Mouse (Mus musculus) brain, adult 10 weeks (tissue): ENCODE results near the gene Krtap5-3. TPM values are rescaled to one million over a fixed set of nuclear protein-coding genes. Genes with fewer than 3 reads are reported as not detected.

Experiments used
- polyA plus RNA-seq: library from polyadenylated mRNA; stranded (reverse); fragments of 350-450 nt; fragmentation: Illumina TruSeq; extraction: RNeasy Lipid Tissue Mini Kit (QIAGEN cat#74804); gene quantifications from one replicate; pipeline ENCODE4 v1.2.3, GENCODE M21; 2015; ENCODE audit warnings: low read depth, low replicate concordance

The Krtap5-3 gene
- not detected for polyA plus RNA-seq

GRCm38 (mm10) chr7:142201064-142201463 is at the start of gene Krtap5-3:
Gene Krtap5-3 (plus strand): TSS chr7:142201364.

GRCm38 (mm10) chr7:142157013-142157412 is 44.2 kb upstream of the Krtap5-3 start, which contains the start of gene Gm29735:
Gene Gm29735 (minus strand): TSS chr7:142157113.

GRCm38 (mm10) chr7:142165639-142166038 is 35.5 kb upstream of the Krtap5-3 start, which contains the start of gene Gm4553:
Gene Gm4553 (minus strand): TSS chr7:142165739.

GRCm38 (mm10) chr7:142175905-142176304 is 25.3 kb upstream of the Krtap5-3 start, which contains the start of gene Krtap5-2:
Gene Krtap5-2 (minus strand): TSS chr7:142176005.

GRCm38 (mm10) chr7:142190289-142190688 is 10.9 kb upstream of the Krtap5-3 start, which contains the start of gene Gm10153:
Gene Gm10153 (minus strand): TSS chr7:142190389.

GRCm38 (mm10) chr7:142211559-142211958 is 10.4 kb downstream of the Krtap5-3 start, which contains the start of gene Gm7579:
Gene Gm7579 (plus strand): TSS chr7:142211859.

GRCm38 (mm10) chr7:142229871-142230270 is 28.7 kb downstream of the Krtap5-3 start, which contains the start of gene Krtap5-5:
Gene Krtap5-5 (minus strand): TSS chr7:142229971.

GRCm38 (mm10) chr7:142240978-142241377 is 39.8 kb downstream of the Krtap5-3 start, which contains the start of gene Gm40460:
Gene Gm40460 (minus strand): TSS chr7:142241078.

Other genes starting within 250 kb of the Krtap5-3 start
- gene Mob2, start 140.3 kb upstream of the Krtap5-3 start, polyA plus RNA-seq: 41.2 TPM
- gene Dusp8, start 105.5 kb upstream of the Krtap5-3 start, polyA plus RNA-seq: 63.5 TPM
- gene Gm45618, start 80.6 kb upstream of the Krtap5-3 start, polyA plus RNA-seq: not detected
- gene Gm39115, start 65.3 kb upstream of the Krtap5-3 start, polyA plus RNA-seq: not detected
- gene Gm45337, start 56.8 kb upstream of the Krtap5-3 start, polyA plus RNA-seq: not detected
- not detected for gene Gm29735, start 44.3 kb upstream of the Krtap5-3 start, polyA plus RNA-seq
- not detected for gene Gm4553, start 35.6 kb upstream of the Krtap5-3 start, polyA plus RNA-seq
- gene Krtap5-2, start 25.4 kb upstream of the Krtap5-3 start, polyA plus RNA-seq: not detected
- not detected for gene Gm10153, start 11.0 kb upstream of the Krtap5-3 start, polyA plus RNA-seq
- gene Gm7579, start 10.5 kb downstream of the Krtap5-3 start, polyA plus RNA-seq: not detected
- gene Krtap5-5, start 28.6 kb downstream of the Krtap5-3 start, polyA plus RNA-seq: not detected
- gene Gm40460, start 39.7 kb downstream of the Krtap5-3 start, polyA plus RNA-seq: not detected
- not detected for gene Gm2431, start 57.0 kb downstream of the Krtap5-3 start, polyA plus RNA-seq
- gene Gm4559, start 73.0 kb downstream of the Krtap5-3 start, polyA plus RNA-seq: not detected
- gene Krtap5-1, start 95.8 kb downstream of the Krtap5-3 start, polyA plus RNA-seq: not detected
- not detected for gene Krtap5-4, start 102.2 kb downstream of the Krtap5-3 start, polyA plus RNA-seq
- 36.7 TPM for gene Ifitm10, start 172.4 kb downstream of the Krtap5-3 start, polyA plus RNA-seq
- gene Gm49369, start 181.3 kb downstream of the Krtap5-3 start, polyA plus RNA-seq: not detected
- 492 TPM for gene Ctsd, start 186.7 kb downstream of the Krtap5-3 start, polyA plus RNA-seq
- gene Syt8, start 233.5 kb downstream of the Krtap5-3 start, polyA plus RNA-seq: not detected
- gene Tnni2, start 240.4 kb downstream of the Krtap5-3 start, polyA plus RNA-seq: 1.9 TPM